ENCODE assay signal across 13 mouse cellular contexts in the genomic region with DNA sequence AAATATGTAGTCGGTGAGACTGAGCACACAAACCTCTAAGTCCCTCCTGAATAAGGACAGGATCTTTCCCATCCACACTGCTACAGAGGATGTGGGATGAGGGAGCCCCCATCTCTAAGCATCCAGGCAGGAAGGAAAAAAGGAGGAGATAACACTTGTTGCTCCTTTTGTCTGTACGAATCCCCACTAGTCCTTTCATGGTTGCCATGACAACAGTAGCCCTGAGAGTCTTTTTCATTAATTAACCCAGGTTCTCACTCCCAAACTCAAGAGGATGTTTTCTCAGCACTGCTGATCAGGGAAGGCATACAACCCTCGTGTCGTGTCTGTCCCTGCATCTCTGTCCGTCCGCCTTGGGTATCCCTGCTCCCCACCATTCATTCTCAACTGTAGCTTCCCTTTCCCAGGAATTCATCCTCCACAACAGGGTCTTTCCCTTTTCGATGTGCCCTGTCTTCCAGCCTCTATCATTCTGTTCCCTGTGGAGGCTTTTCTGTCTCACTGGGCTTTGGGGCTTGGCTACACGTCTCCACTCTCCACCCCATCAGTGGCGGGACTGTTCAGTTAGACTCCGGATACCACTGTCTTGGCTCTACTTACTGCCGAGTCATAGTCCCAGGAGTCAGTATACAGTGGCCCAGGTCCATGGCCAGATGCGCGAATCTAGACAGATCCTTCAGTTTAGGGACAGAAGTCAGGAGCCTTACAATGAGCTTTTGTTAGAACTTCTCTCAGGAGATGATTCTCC.
DNase-seq lines count a peak whose midpoint lies in the region; ATAC-seq and TF ChIP-seq lines count a peak whose summit lies in the region.
"Had no signal": no experiment of that assay in that cellular context is flagged by ENCODE, and none has a peak within 500 bp of the region (broad histone marks: within the 10 kb centered on the region; RNA-seq: fewer than 3 reads in every experiment).

No protein-coding gene starts in this region.

- no peaks in the 10 kb centered on the region for H3K36me3 ChIP-seq in forebrain, postnatal 0 days (ENCODE audit: insufficient read depth)
- no peaks in the 10 kb centered on the region for H3K36me3 ChIP-seq in forebrain, embryonic 10.5 days (replicated peaks)
- 0 out of 2 replicates have a peak, but pooled peaks cover 3% of the 10 kb centered on the region for H3K36me3 ChIP-seq in midbrain, embryonic 13.5 days
- no peaks in the 10 kb centered on the region for H3K36me3 ChIP-seq in kidney, embryonic 16.5 days (ENCODE audit: insufficient read depth, low read length)
- H3K36me3 ChIP-seq: liver, embryonic 12.5 days had no signal

- no peaks in the 10 kb centered on the region for H3K9me3 ChIP-seq in forebrain, postnatal 0 days (ENCODE audit: low read length)
- no peaks in the 10 kb centered on the region for H3K9me3 ChIP-seq in forebrain, embryonic 10.5 days
- no peaks in the 10 kb centered on the region for H3K9me3 ChIP-seq in midbrain, embryonic 13.5 days
- H3K9me3 ChIP-seq in kidney, embryonic 16.5 days (ENCODE audit: low read length), result 0 out of 2 replicates have a peak, but pooled peaks cover 5% of the 10 kb centered on the region
- H3K9me3 ChIP-seq: liver, embryonic 12.5 days had no signal

- H3K4me3 ChIP-seq in forebrain, postnatal 0 days (ENCODE audit: low read depth, low read length), result no peak overlapping the region
- H3K4me3 ChIP-seq in forebrain, embryonic 10.5 days, result no peak overlapping the region
- no peak overlapping the region for H3K4me3 ChIP-seq in midbrain, embryonic 13.5 days (replicated peaks)
- no peak overlapping the region for H3K4me3 ChIP-seq in kidney, embryonic 16.5 days (ENCODE audit: low read length)
- H3K4me3 ChIP-seq: liver, embryonic 12.5 days had no signal

- no peaks in the 10 kb centered on the region for H3K27me3 ChIP-seq in forebrain, postnatal 0 days (ENCODE audit: insufficient read depth, low read length)
- H3K27me3 ChIP-seq in forebrain, embryonic 10.5 days (ENCODE audit: poor library complexity, severe bottlenecking), result peaks cover 62% of the 10 kb centered on the region
- H3K27me3 ChIP-seq in midbrain, embryonic 13.5 days, result 0 out of 2 replicates have a peak, but pooled peaks cover 4% of the 10 kb centered on the region
- no peaks in the 10 kb centered on the region for H3K27me3 ChIP-seq in kidney, embryonic 16.5 days (ENCODE audit: insufficient read depth, low read length)
- H3K27me3 ChIP-seq: liver, embryonic 12.5 days had no signal

- H3K9ac ChIP-seq in forebrain, postnatal 0 days, result no peak overlapping the region
- H3K9ac ChIP-seq in midbrain, embryonic 13.5 days (replicated peaks), result no peak overlapping the region
- no peak overlapping the region for H3K9ac ChIP-seq in kidney, embryonic 16.5 days (replicated peaks; ENCODE audit: low read length)
- H3K9ac ChIP-seq: liver, embryonic 12.5 days had no signal

- ATAC-seq in forebrain, postnatal 0 days, result peak; percentile 20; the same call in 1 of the 2 replicates
- 0 out of 2 replicates have a peak, but pooled peaks have one; percentile 40 for ATAC-seq in midbrain, embryonic 13.5 days
- ATAC-seq in kidney, embryonic 16.5 days (ENCODE audit: low FRiP score, low TSS enrichment), result no peak
- ATAC-seq in inflammation-experienced regulatory T-cells, adult 6 months, result no peak
- ATAC-seq: liver, embryonic 12.5 days had no signal

- no peak overlapping the region for H3K4me2 ChIP-seq in forebrain, postnatal 0 days (ENCODE audit: low read depth)
- H3K4me2 ChIP-seq in midbrain, embryonic 13.5 days (replicated peaks), result no peak overlapping the region; the same call in 1 of the 2 replicates
- H3K4me2 ChIP-seq in kidney, embryonic 16.5 days (replicated peaks; ENCODE audit: low read depth, low read length), result no peak overlapping the region
- H3K4me2 ChIP-seq: liver, embryonic 12.5 days had no signal

- H3K27ac ChIP-seq in forebrain, postnatal 0 days (ENCODE audit: low read depth, low read length), result no peak overlapping the region
- no peak overlapping the region for H3K27ac ChIP-seq in forebrain, embryonic 10.5 days
- H3K27ac ChIP-seq in midbrain, embryonic 13.5 days, result no peak overlapping the region
- H3K27ac ChIP-seq in kidney, embryonic 16.5 days (ENCODE audit: low read length), result no peak overlapping the region
- H3K27ac ChIP-seq: liver, embryonic 12.5 days; stomach, postnatal 0 days had no signal

- TF ChIP-seq CTCF in forebrain, postnatal 0 days (IDR thresholded peaks at IDR 0.05; ENCODE audit: low read depth), result no peak

- WGBS in forebrain, postnatal 0 days, result 32% methylated on average over 13 of the region's 13 CpGs
- 48% methylated on average over 13 of the region's 13 CpGs for WGBS in forebrain, embryonic 10.5 days
- WGBS in midbrain, embryonic 13.5 days, result 31% methylated on average over 13 of the region's 13 CpGs
- 73% methylated on average over 13 of the region's 13 CpGs for WGBS in kidney, embryonic 16.5 days

- H3K4me1 ChIP-seq in forebrain, postnatal 0 days (ENCODE audit: insufficient read depth), result peaks cover 3% of the 10 kb centered on the region; the same call in 1 of the 2 replicates
- peaks cover 21% of the 10 kb centered on the region for H3K4me1 ChIP-seq in forebrain, embryonic 10.5 days
- peaks cover 22% of the 10 kb centered on the region for H3K4me1 ChIP-seq in midbrain, embryonic 13.5 days (replicated peaks)
- H3K4me1 ChIP-seq in kidney, embryonic 16.5 days (ENCODE audit: insufficient read depth, low read length), result no peaks in the 10 kb centered on the region
- H3K4me1 ChIP-seq: liver, embryonic 12.5 days had no signal

- peak; percentile 61 for DNase-seq in forebrain, postnatal 0 days
- no peak for DNase-seq in forebrain, embryonic 10.5 days (ENCODE audit: extremely low spot score, low spot score)
- DNase-seq in ES-CJ7 (ENCODE audit: low read depth, low spot score), result peak; percentile 20
- DNase-seq in embryo, embryonic 10.5 days (ENCODE audit: low spot score), result peak; percentile 36
- DNase-seq in Muller cell, postnatal 12 days (ENCODE audit: inconsistent ontology term), result no peak
- DNase-seq: adrenal gland, adult 8-10 months; lung, postnatal 10 days; thymus, postnatal 36 days had no signal

Comparison
In these comparisons a context has a peak if more than half of its experiments do, and no peak if none do; other contexts are left out.
1. DNase-seq: peak in forebrain, postnatal 0 days (single experiment), ES-CJ7 (single experiment) and embryo, embryonic 10.5 days (single experiment); none in forebrain, embryonic 10.5 days (single experiment) and Muller cell, postnatal 12 days (single experiment).
2. ATAC-seq: peak in forebrain, postnatal 0 days (single experiment) and midbrain, embryonic 13.5 days (single experiment); none in kidney, embryonic 16.5 days (single experiment) and inflammation-experienced regulatory T-cells, adult 6 months (single experiment).